Mouse (Mus musculus) intestine, postnatal 0 days (tissue): Measurements from ENCODE around the gene BC028528. TPM values are rescaled to one million over a fixed set of nuclear protein-coding genes. Genes with fewer than 3 reads are reported as not detected.
A peak's percentile ranks its signal among the peaks of the same experiment; 100 is the strongest.

Source experiments
- ATAC-seq: fragments of 200-750 bp; cut with Nextera tagmentation; 2 replicates; pipeline ENCODE4 v1.8.0; 2017; ENCODE audit warnings: mild to moderate bottlenecking, moderate TSS enrichment, moderate library complexity
- H3K27ac ChIP-seq: fragments of 300-500 bp; sonication (generic); 2 replicates; pipeline ENCODE4 v1.5.1; 2014; ENCODE audit warnings: mild to moderate bottlenecking, low read depth, low read length, moderate library complexity
- H3K27me3 ChIP-seq: fragments of 300-500 bp; sonication (generic); replicated peaks from 2 replicates; pipeline ENCODE4 v1.6.1; 2014; ENCODE audit warnings: low read length, mixed read lengths; ENCODE audit not compliant: control insufficient read depth, insufficient read depth
- H3K36me3 ChIP-seq: fragments of 300-500 bp; sonication (generic); 2 replicates; pipeline ENCODE4 v1.6.1; 2014; ENCODE audit warnings: mild to moderate bottlenecking, moderate library complexity; ENCODE audit not compliant: control insufficient read depth, insufficient read depth
- H3K4me1 ChIP-seq: fragments of 300-500 bp; sonication (generic); replicated peaks from 2 replicates; pipeline ENCODE4 v1.6.1; 2014; ENCODE audit warnings: antibody characterized with exemption, low read length, mixed read lengths; ENCODE audit not compliant: control insufficient read depth, insufficient read depth
- H3K4me2 ChIP-seq: fragments of 300-500 bp; sonication (generic); replicated peaks from 2 replicates; pipeline ENCODE4 v1.6.1; 2014; ENCODE audit warnings: low read depth, mild to moderate bottlenecking, moderate library complexity
- H3K4me3 ChIP-seq: fragments of 300-500 bp; sonication (generic); 2 replicates; pipeline ENCODE4 v1.5.1; 2014; ENCODE audit warnings: low read depth, low read length
- H3K9ac ChIP-seq: fragments of 300-500 bp; sonication (generic); 2 replicates; pipeline ENCODE4 v1.6.1; 2014; ENCODE audit warnings: mild to moderate bottlenecking, low read depth, low read length
- H3K9me3 ChIP-seq: fragments of 300-500 bp; sonication (generic); 2 replicates; pipeline ENCODE4 v1.6.1; 2016; ENCODE audit warnings: mixed run types; ENCODE audit not compliant: control insufficient read depth
- CTCF ChIP-seq: sonication (generic); IDR thresholded peaks from 2 replicates; pipeline ENCODE4 v1.5.1; 2016; ENCODE audit warnings: low read depth, mild to moderate bottlenecking, control low read depth, antibody characterized with exemption, moderate library complexity
- WGBS: fragments of 180-500 bp; shearing (Covaris S2); extraction: QIAGEN DNeasy Blood & Tissue Kit; methylation state at CpG from one replicate; pipeline ENCODE4 v1.1.7; 2014; 5-methylcytosine and 5-hydroxymethylcytosine counted together
- polyA plus RNA-seq: library from polyadenylated mRNA; unstranded; fragments of >200 nt; fragmentation: Nextera tagmentation; extraction: Ambion mirVana; gene quantifications from 2 replicates; pipeline ENCODE4 v1.2.1, GENCODE M21; 2015

BC028528 gene
- polyA plus RNA-seq, 1 experiment from 2014 or later: 11.9 TPM

GRCm38 (mm10) chr3:95881979-95882815, 9.6 kb downstream of the BC028528 start, which contains the start of gene Ciart:
Gene Ciart, minus strand, starts transcription at chr3:95882251.
- Histone ChIP-seq H3K4me2 (peak within 1 kb of the TSS; percentile 94), H3K9me3 (no peaks in the 10 kb centered on the region), H3K27me3 (no peaks in the 10 kb centered on the region), H3K36me3 (no peaks in the 10 kb centered on the region; the same call in 1 of the 2 replicates), H3K4me1 (no peaks in the 10 kb centered on the region), H3K9ac (peak within 1 kb of the TSS; percentile 48), H3K4me3 (peak within 1 kb of the TSS; percentile 39), H3K27ac (peak within 1 kb of the TSS; percentile 8; the same call in 1 of the 2 replicates)
- no peak for TF ChIP-seq CTCF
- peak; percentile 94 for ATAC-seq
- WGBS: under 1% methylated on average over 63 of the region's 66 CpGs

- Histone ChIP-seq H3K9ac (no peak overlapping the region), H3K36me3 (no peaks in the 10 kb centered on the region), H3K9me3 (no peaks in the 10 kb centered on the region), H3K27ac (no peak overlapping the region), H3K4me2 (no peak overlapping the region), H3K4me1 (no peaks in the 10 kb centered on the region), H3K4me3 (no peak overlapping the region), H3K27me3 (no peaks in the 10 kb centered on the region)
- no peak for TF ChIP-seq CTCF
- ATAC-seq: no peak
- 84% methylated on average over 4 of the region's 4 CpGs for WGBS
Observed at GRCm38 (mm10) chr3:95879063-95879462, 12.7 kb downstream of the BC028528 start.

- Histone ChIP-seq H3K9me3 (no peaks in the 10 kb centered on the region), H3K27me3 (no peaks in the 10 kb centered on the region), H3K36me3 (peaks cover 14% of the 10 kb centered on the region; the same call in 1 of the 2 replicates), H3K4me1 (0 out of 2 replicates have a peak, but pooled peaks cover 2% of the 10 kb centered on the region), H3K4me3 (peak overlapping the region; percentile 55), H3K4me2 (peak overlapping the region; percentile 70), H3K9ac (peak overlapping the region; percentile 78; the same call in 1 of the 2 replicates), H3K27ac (no peak overlapping the region)
- TF ChIP-seq CTCF: no peak
- no peak for ATAC-seq
- WGBS: 46% methylated on average over 7 of the region's 7 CpGs
Observed at GRCm38 (mm10) chr3:95872048-95872447, 19.8 kb downstream of the BC028528 start.

GRCm38 (mm10) chr3:95871392-95871867, 20.4 kb downstream of the BC028528 start, which contains the start of gene Mrps21:
Gene Mrps21, minus strand, starts transcription at chr3:95871519.
- WGBS: under 1% methylated on average over 33 of the region's 33 CpGs
- ATAC-seq: peak; percentile 91
- Histone ChIP-seq H3K4me2 (peak within 1 kb of the TSS; percentile 70), H3K27me3 (no peaks in the 10 kb centered on the region), H3K36me3 (peaks cover 14% of the 10 kb centered on the region; the same call in 1 of the 2 replicates), H3K27ac (peak within 1 kb of the TSS; percentile 88), H3K4me1 (0 out of 2 replicates have a peak, but pooled peaks cover 2% of the 10 kb centered on the region), H3K9me3 (no peaks in the 10 kb centered on the region), H3K4me3 (peak within 1 kb of the TSS; percentile 55), H3K9ac (peak within 1 kb of the TSS; percentile 78)
- no peak for TF ChIP-seq CTCF

- 6% methylated on average over 15 of the region's 15 CpGs for WGBS
- Histone ChIP-seq H3K36me3 (peaks cover 14% of the 10 kb centered on the region; the same call in 1 of the 2 replicates), H3K9me3 (no peaks in the 10 kb centered on the region), H3K27me3 (no peaks in the 10 kb centered on the region), H3K4me1 (0 out of 2 replicates have a peak, but pooled peaks cover 2% of the 10 kb centered on the region), H3K4me2 (peak overlapping the region; percentile 70), H3K4me3 (peak overlapping the region; percentile 55), H3K27ac (peak overlapping the region; percentile 88), H3K9ac (peak overlapping the region; percentile 78)
- no peak for TF ChIP-seq CTCF
- ATAC-seq: peak; percentile 21; the same call in 1 of the 2 replicates
Observed at GRCm38 (mm10) chr3:95870976-95871375, 20.8 kb downstream of the BC028528 start.

- Histone ChIP-seq H3K4me3 (no peak overlapping the region), H3K9ac (no peak overlapping the region), H3K4me2 (no peak overlapping the region), H3K27me3 (no peaks in the 10 kb centered on the region), H3K4me1 (0 out of 2 replicates have a peak, but pooled peaks cover 2% of the 10 kb centered on the region), H3K36me3 (peaks cover 38% of the 10 kb centered on the region), H3K9me3 (no peaks in the 10 kb centered on the region), H3K27ac (no peak overlapping the region)
- no peak for TF ChIP-seq CTCF
- 88% methylated on average over 2 of the region's 2 CpGs for WGBS
- ATAC-seq: no peak
Observed at GRCm38 (mm10) chr3:95867408-95867807, 24.4 kb downstream of the BC028528 start.
